Mouse (Mus musculus) forebrain, embryonic 16.5 days (tissue): ENCODE results near the gene Tsacc. TPM values are rescaled to one million over a fixed set of nuclear protein-coding genes. Genes with fewer than 3 reads are reported as not detected.

Experiments
- ATAC-seq: fragments of 200-750 bp; cut with Nextera tagmentation; 2 replicates; pipeline ENCODE4 v1.8.0; 2017; ENCODE audit warnings: mild to moderate bottlenecking, moderate library complexity
- H3K27ac ChIP-seq: fragments of 300-500 bp; sonication (generic); 2 replicates; pipeline ENCODE4 v1.5.1; 2014; ENCODE audit warnings: low read length, control low read depth
- H3K27me3 ChIP-seq: fragments of 300-500 bp; sonication (generic); replicated peaks from 2 replicates; pipeline ENCODE4 v1.6.1; 2014; ENCODE audit warnings: low read length; ENCODE audit not compliant: control insufficient read depth, insufficient read depth
- H3K36me3 ChIP-seq: fragments of 300-500 bp; sonication (generic); 2 replicates; pipeline ENCODE4 v1.6.1; 2014; ENCODE audit not compliant: control insufficient read depth, insufficient read depth
- H3K4me1 ChIP-seq: fragments of 300-500 bp; sonication (generic); replicated peaks from 2 replicates; pipeline ENCODE4 v1.6.1; 2014; ENCODE audit warnings: low read length; ENCODE audit not compliant: control insufficient read depth, insufficient read depth
- H3K4me2 ChIP-seq: fragments of 300-500 bp; sonication (generic); 2 replicates; pipeline ENCODE4 v1.6.1; 2014; ENCODE audit warnings: mild to moderate bottlenecking, low read length, control low read depth
- H3K4me3 ChIP-seq: fragments of 300-500 bp; sonication (generic); replicated peaks from 2 replicates; pipeline ENCODE4 v1.5.1; 2014; ENCODE audit warnings: mild to moderate bottlenecking, low read length, control low read depth
- H3K9ac ChIP-seq: fragments of 300-500 bp; sonication (generic); replicated peaks from 2 replicates; pipeline ENCODE4 v1.6.1; 2014; ENCODE audit warnings: low read depth, low read length, control low read depth
- H3K9me3 ChIP-seq: fragments of 300-500 bp; sonication (generic); 2 replicates; pipeline ENCODE4 v1.6.1; 2016; ENCODE audit warnings: low read length; ENCODE audit not compliant: control insufficient read depth
- WGBS: fragments of 180-500 bp; shearing (Covaris S2); extraction: QIAGEN DNeasy Blood & Tissue Kit; methylation state at CpG from one replicate; pipeline ENCODE4 v1.1.7; 2014; 5-methylcytosine and 5-hydroxymethylcytosine counted together
- polyA plus RNA-seq: library from polyadenylated mRNA; unstranded; fragments of >200 nt; fragmentation: Nextera tagmentation; extraction: Ambion mirVana; gene quantifications from 2 replicates; pipeline ENCODE4 v1.2.1, GENCODE M21; 2015

Tsacc gene
- polyA plus RNA-seq, 1 experiment from 2014 or later, result 10.4 TPM

- Histone ChIP-seq H3K27me3 (no peaks in the 10 kb centered on the region), H3K36me3 (no peaks in the 10 kb centered on the region), H3K4me1 (peaks cover 12% of the 10 kb centered on the region), H3K9me3 (no peaks in the 10 kb centered on the region), H3K9ac (no peak overlapping the region), H3K4me2 (no peak overlapping the region), H3K27ac (no peak overlapping the region), H3K4me3 (no peak overlapping the region)
- 71% methylated on average over 9 of the region's 9 CpGs for WGBS
- ATAC-seq, result no peak
Observed at GRCm38 (mm10) chr3:88247666-88248065, 49.1 kb downstream of the Tsacc start.

- no peak for ATAC-seq
- Histone ChIP-seq H3K9me3 (no peaks in the 10 kb centered on the region), H3K9ac (no peak overlapping the region), H3K27me3 (no peaks in the 10 kb centered on the region), H3K4me3 (no peak overlapping the region), H3K27ac (no peak overlapping the region), H3K36me3 (no peaks in the 10 kb centered on the region), H3K4me2 (no peak overlapping the region), H3K4me1 (peaks cover 30% of the 10 kb centered on the region)
- 14% methylated on average over 13 of the region's 13 CpGs for WGBS
Observed at GRCm38 (mm10) chr3:88245811-88246210, 51.0 kb downstream of the Tsacc start.

GRCm38 (mm10) chr3:88244071-88244470 is 52.7 kb downstream of the Tsacc start:
- Histone ChIP-seq H3K36me3 (no peaks in the 10 kb centered on the region), H3K4me2 (no peak overlapping the region), H3K4me3 (no peak overlapping the region), H3K27ac (no peak overlapping the region), H3K9me3 (no peaks in the 10 kb centered on the region), H3K27me3 (no peaks in the 10 kb centered on the region), H3K4me1 (peaks cover 46% of the 10 kb centered on the region), H3K9ac (no peak overlapping the region)
- 0% methylated on average over 2 of the region's 2 CpGs for WGBS
- ATAC-seq, result no peak

GRCm38 (mm10) chr3:88242531-88242930 is 54.3 kb downstream of the Tsacc start:
- no peak overlapping the region for H3K4me3 ChIP-seq
- ATAC-seq, result peak; percentile 64
- peak overlapping the region; percentile 1; the same call in 1 of the 2 replicates for H3K9ac ChIP-seq
- H3K4me2 ChIP-seq, result peak overlapping the region; percentile 22
- peak overlapping the region; percentile 67; the same call in 1 of the 2 replicates for H3K27ac ChIP-seq
- no peaks in the 10 kb centered on the region for H3K9me3 ChIP-seq
- peaks cover 61% of the 10 kb centered on the region for H3K4me1 ChIP-seq
- no peaks in the 10 kb centered on the region for H3K36me3 ChIP-seq
- under 1% methylated on average over 13 of the region's 13 CpGs for WGBS
- H3K27me3 ChIP-seq, result no peaks in the 10 kb centered on the region

GRCm38 (mm10) chr3:88241045-88241786 is 55.6 kb downstream of the Tsacc start:
- peak overlapping the region; percentile 18 for H3K4me3 ChIP-seq
- ATAC-seq, result peak; percentile 5; the same call in 1 of the 2 replicates
- no peaks in the 10 kb centered on the region for H3K27me3 ChIP-seq
- peak overlapping the region; percentile 62 for H3K9ac ChIP-seq
- 1% methylated on average over 48 of the region's 48 CpGs for WGBS
- H3K4me1 ChIP-seq, result peaks cover 74% of the 10 kb centered on the region
- H3K4me2 ChIP-seq, result peak overlapping the region; percentile 46
- no peaks in the 10 kb centered on the region for H3K36me3 ChIP-seq
- H3K27ac ChIP-seq, result peak overlapping the region; percentile 67
- H3K9me3 ChIP-seq, result no peaks in the 10 kb centered on the region

GRCm38 (mm10) chr3:88239446-88239845 is 57.4 kb downstream of the Tsacc start:
- Histone ChIP-seq H3K9ac (peak overlapping the region; percentile 35), H3K36me3 (no peaks in the 10 kb centered on the region), H3K4me2 (no peak overlapping the region), H3K9me3 (no peaks in the 10 kb centered on the region), H3K27me3 (no peaks in the 10 kb centered on the region), H3K4me3 (no peak overlapping the region), H3K4me1 (peaks cover 75% of the 10 kb centered on the region), H3K27ac (peak overlapping the region; percentile 92)
- ATAC-seq, result no peak
- WGBS, result 41% methylated on average over 4 of the region's 4 CpGs

GRCm38 (mm10) chr3:88238866-88239391 is 57.9 kb downstream of the Tsacc start:
- peak overlapping the region; percentile 8; the same call in 1 of the 2 replicates for H3K4me2 ChIP-seq
- H3K9ac ChIP-seq, result peak overlapping the region; percentile 35
- H3K27ac ChIP-seq, result peak overlapping the region; percentile 92
- no peak overlapping the region for H3K4me3 ChIP-seq
- H3K9me3 ChIP-seq, result no peaks in the 10 kb centered on the region
- WGBS, result 20% methylated on average over 8 of the region's 8 CpGs
- no peaks in the 10 kb centered on the region for H3K27me3 ChIP-seq
- peak; percentile 80 for ATAC-seq
- no peaks in the 10 kb centered on the region for H3K36me3 ChIP-seq
- peaks cover 75% of the 10 kb centered on the region for H3K4me1 ChIP-seq

- Histone ChIP-seq H3K9me3 (no peaks in the 10 kb centered on the region), H3K9ac (peak overlapping the region; percentile 31), H3K27me3 (no peaks in the 10 kb centered on the region), H3K4me3 (no peak overlapping the region), H3K36me3 (no peaks in the 10 kb centered on the region), H3K27ac (peak overlapping the region; percentile 92), H3K4me2 (no peak overlapping the region), H3K4me1 (peaks cover 78% of the 10 kb centered on the region)
- WGBS, result 11% methylated on average over 10 of the region's 10 CpGs
- ATAC-seq, result no peak
Observed at GRCm38 (mm10) chr3:88237556-88238194, 59.1 kb downstream of the Tsacc start.

GRCm38 (mm10) chr3:88237161-88237555 is 59.6 kb downstream of the Tsacc start:
- no peaks in the 10 kb centered on the region for H3K27me3 ChIP-seq
- peak overlapping the region; percentile 4; the same call in 1 of the 2 replicates for H3K9ac ChIP-seq

More at GRCm38 (mm10) chr3:88237161-88237555, 59.6 kb downstream of the Tsacc start:
- H3K4me2 ChIP-seq, result no peak overlapping the region
- no peaks in the 10 kb centered on the region for H3K9me3 ChIP-seq
- ATAC-seq, result no peak
- H3K36me3 ChIP-seq, result no peaks in the 10 kb centered on the region
- WGBS, result 5% methylated on average over 6 of the region's 6 CpGs
- H3K4me3 ChIP-seq, result no peak overlapping the region
- H3K4me1 ChIP-seq, result peaks cover 79% of the 10 kb centered on the region
- H3K27ac ChIP-seq, result peak overlapping the region; percentile 92
